Mouse (Mus musculus): ENCODE data around the gene Zmiz2. TPM values are rescaled to one million over a fixed set of nuclear protein-coding genes. Genes with fewer than 3 reads are reported as not detected.

Gene Zmiz2
- polyA plus RNA-seq, 1 experiment, result 33.0 TPM

DNA sequence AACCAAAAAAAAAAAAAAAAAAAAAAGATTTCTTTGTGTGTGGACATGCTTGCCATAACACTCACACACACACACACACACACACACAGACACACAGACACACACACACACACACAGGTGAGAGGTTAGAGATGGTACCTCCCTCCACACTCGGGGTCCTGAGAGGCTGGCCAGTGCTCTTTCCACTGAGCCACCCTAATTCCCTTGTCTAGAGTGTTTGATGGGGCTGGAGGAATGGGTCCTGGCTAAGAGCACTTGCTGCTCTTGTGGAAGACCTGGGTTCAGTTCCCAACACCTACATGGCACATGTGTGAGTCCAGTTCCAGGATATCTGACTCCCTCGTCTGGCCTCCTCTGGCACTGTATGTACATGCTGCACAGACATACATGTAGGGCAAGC, 48.8 kb downstream of the Zmiz2 start:
- TF ChIP-seq FOSL1 (IDR thresholded peaks at IDR 0.05; ENCODE audit: insufficient read depth, low read length, poor library complexity, severe bottlenecking), result no peak
- TF ChIP-seq CEBPB (IDR thresholded peaks at IDR 0.05; ENCODE audit: low read depth), result no peak
- TF ChIP-seq USF1 (IDR thresholded peaks at IDR 0.05; ENCODE audit: low read depth), result no peak
- TF ChIP-seq MAX (IDR thresholded peaks at IDR 0.05), result no peak
- no peak for TF ChIP-seq MYOG (IDR thresholded peaks at IDR 0.05; ENCODE audit: control insufficient read depth, extremely low read depth, insufficient read length)
- TF ChIP-seq CTCF (IDR thresholded peaks at IDR 0.05; ENCODE audit: control insufficient read depth, insufficient read depth, insufficient read length), result no peak
- TF ChIP-seq MYOD1 (IDR thresholded peaks at IDR 0.05; ENCODE audit: control insufficient read depth, insufficient read length, low read depth), result no peak
- Histone ChIP-seq H3ac (ENCODE audit: control insufficient read depth, insufficient read length, low read depth) (no peak overlapping the region), H3K4me3 (ENCODE audit: insufficient read depth, poor library complexity, severe bottlenecking) (no peak overlapping the region), H3K36me3 (ENCODE audit: control insufficient read depth, insufficient read depth) (peaks cover 32% of the 10 kb centered on the region), H3K79me3 (ENCODE audit: low read depth) (peaks cover 18% of the 10 kb centered on the region), H3K79me2 (ENCODE audit: control insufficient read depth, insufficient read depth) (peaks cover 28% of the 10 kb centered on the region), H3K27me3 (ENCODE audit: control insufficient read depth, insufficient read depth, insufficient read length) (no peaks in the 10 kb centered on the region)

DNA sequence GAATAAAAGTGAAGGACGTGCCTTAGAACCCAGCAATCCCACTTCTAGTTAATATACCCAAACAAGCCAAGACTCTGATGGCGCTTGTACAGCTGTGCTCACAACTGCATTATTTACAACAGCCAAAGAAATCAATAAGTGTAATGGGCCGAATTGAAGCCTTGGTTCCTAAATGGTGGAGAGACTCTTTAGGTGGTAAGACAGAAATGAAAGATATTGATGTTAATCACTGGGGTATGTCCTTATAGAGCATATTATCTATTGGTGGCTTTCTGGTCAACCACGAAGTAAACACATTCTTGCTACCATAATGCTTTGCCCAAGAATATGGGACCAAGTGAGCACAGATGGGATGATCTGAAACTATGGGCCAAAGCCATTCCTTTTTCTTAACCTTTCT, 51.3 kb downstream of the Zmiz2 start:
- TF ChIP-seq CTCF (IDR thresholded peaks at IDR 0.05; ENCODE audit: control insufficient read depth, insufficient read depth, insufficient read length) (no peak), MAX (IDR thresholded peaks at IDR 0.05) (no peak)
- Histone ChIP-seq H3K4me3 (ENCODE audit: insufficient read depth, poor library complexity, severe bottlenecking) (no peak overlapping the region), H3K36me3 (ENCODE audit: control insufficient read depth, insufficient read depth) (peaks cover 22% of the 10 kb centered on the region), H3K27me3 (ENCODE audit: control insufficient read depth, insufficient read depth, insufficient read length) (no peaks in the 10 kb centered on the region), H3ac (ENCODE audit: control insufficient read depth, insufficient read length, low read depth) (no peak overlapping the region), H3K79me3 (ENCODE audit: low read depth) (peaks cover 26% of the 10 kb centered on the region), H3K79me2 (ENCODE audit: control insufficient read depth, insufficient read depth) (peaks cover 41% of the 10 kb centered on the region)

DNA sequence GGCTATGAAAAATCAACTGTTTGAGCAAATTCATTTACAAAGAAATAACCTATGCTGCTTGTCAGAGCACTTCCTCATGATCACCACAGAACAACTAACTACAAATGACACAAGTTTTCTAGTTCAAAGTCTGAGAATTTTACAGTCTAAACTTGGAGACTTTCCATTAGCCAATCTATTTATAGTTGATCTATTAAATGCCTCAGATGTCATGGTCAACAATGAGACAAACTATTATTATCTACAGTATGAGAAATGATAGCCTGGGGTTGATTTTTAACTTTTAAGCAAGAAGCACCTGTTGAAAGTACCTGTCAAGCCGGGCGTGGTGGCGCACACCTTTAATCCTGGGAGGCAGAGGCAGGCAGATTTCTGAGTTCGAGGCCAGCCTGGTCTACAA, 53.7 kb downstream of the Zmiz2 start:
- Histone ChIP-seq H3K79me2 (ENCODE audit: control insufficient read depth, insufficient read depth) (peaks cover 41% of the 10 kb centered on the region), H3K4me3 (ENCODE audit: insufficient read depth, poor library complexity, severe bottlenecking) (no peak overlapping the region), H3ac (ENCODE audit: control insufficient read depth, insufficient read length, low read depth) (no peak overlapping the region), H3K36me3 (ENCODE audit: control insufficient read depth, insufficient read depth) (peaks cover 7% of the 10 kb centered on the region), H3K79me3 (ENCODE audit: low read depth) (peaks cover 26% of the 10 kb centered on the region), H3K27me3 (ENCODE audit: control insufficient read depth, insufficient read depth, insufficient read length) (no peaks in the 10 kb centered on the region)
- TF ChIP-seq FOSL1 (IDR thresholded peaks at IDR 0.05; ENCODE audit: insufficient read depth, low read length, poor library complexity, severe bottlenecking), result no peak
- TF ChIP-seq CEBPB (IDR thresholded peaks at IDR 0.05; ENCODE audit: low read depth), result no peak
- TF ChIP-seq MYOG (IDR thresholded peaks at IDR 0.05; ENCODE audit: control insufficient read depth, extremely low read depth, insufficient read length), result no peak
- TF ChIP-seq CTCF (IDR thresholded peaks at IDR 0.05; ENCODE audit: control insufficient read depth, insufficient read depth, insufficient read length), result no peak
- TF ChIP-seq MYOD1 (IDR thresholded peaks at IDR 0.05; ENCODE audit: control insufficient read depth, insufficient read length, low read depth), result no peak
- TF ChIP-seq USF1 (IDR thresholded peaks at IDR 0.05; ENCODE audit: low read depth), result no peak
- no peak for TF ChIP-seq MAX (IDR thresholded peaks at IDR 0.05)

DNA sequence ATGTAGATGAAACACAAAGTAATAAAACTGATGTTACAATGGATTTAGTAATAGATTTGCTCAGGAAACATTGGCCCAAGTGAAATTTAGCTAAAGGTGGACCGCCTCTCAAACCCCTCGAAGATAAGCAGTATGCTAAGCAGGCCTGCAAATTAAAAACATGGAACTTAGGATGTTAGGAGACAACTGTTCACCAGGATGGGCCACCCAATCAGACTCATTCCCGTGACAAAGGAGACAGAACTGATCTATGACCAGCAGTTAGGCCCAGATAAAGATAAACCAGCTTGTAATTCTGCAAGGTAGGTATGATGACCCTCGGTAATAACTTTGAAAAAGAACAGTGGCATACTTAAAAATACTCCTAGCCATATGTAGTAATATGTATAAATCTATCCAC, 54.2 kb downstream of the Zmiz2 start:
- peaks cover 3% of the 10 kb centered on the region for H3K36me3 ChIP-seq (ENCODE audit: control insufficient read depth, insufficient read depth)
- H3K4me3 ChIP-seq (ENCODE audit: insufficient read depth, poor library complexity, severe bottlenecking), result peak overlapping the region; percentile 40
- peak overlapping the region; percentile 47 for H3ac ChIP-seq (ENCODE audit: control insufficient read depth, insufficient read length, low read depth)
- peaks cover 26% of the 10 kb centered on the region for H3K79me3 ChIP-seq (ENCODE audit: low read depth)
- H3K79me2 ChIP-seq (ENCODE audit: control insufficient read depth, insufficient read depth), result peaks cover 41% of the 10 kb centered on the region
- TF ChIP-seq USF1 (IDR thresholded peaks at IDR 0.05; ENCODE audit: low read depth) (no peak), MYOG (IDR thresholded peaks at IDR 0.05; ENCODE audit: control insufficient read depth, extremely low read depth, insufficient read length) (no peak), MYOD1 (IDR thresholded peaks at IDR 0.05; ENCODE audit: control insufficient read depth, insufficient read length, low read depth) (no peak), FOSL1 (IDR thresholded peaks at IDR 0.05; ENCODE audit: insufficient read depth, low read length, poor library complexity, severe bottlenecking) (no peak), CTCF (IDR thresholded peaks at IDR 0.05; ENCODE audit: control insufficient read depth, insufficient read depth, insufficient read length) (no peak), MAX (IDR thresholded peaks at IDR 0.05) (no peak), CEBPB (IDR thresholded peaks at IDR 0.05; ENCODE audit: low read depth) (no peak)
- H3K27me3 ChIP-seq (ENCODE audit: control insufficient read depth, insufficient read depth, insufficient read length), result no peaks in the 10 kb centered on the region

- no peaks in the 10 kb centered on the region for H3K27me3 ChIP-seq (ENCODE audit: control insufficient read depth, insufficient read depth, insufficient read length)
- peak overlapping the region; percentile 40 for H3K4me3 ChIP-seq (ENCODE audit: insufficient read depth, poor library complexity, severe bottlenecking)
- H3K79me3 ChIP-seq (ENCODE audit: low read depth), result peaks cover 26% of the 10 kb centered on the region
- peaks cover 41% of the 10 kb centered on the region for H3K79me2 ChIP-seq (ENCODE audit: control insufficient read depth, insufficient read depth)
- peak overlapping the region; percentile 82 for H3ac ChIP-seq (ENCODE audit: control insufficient read depth, insufficient read length, low read depth)
- H3K36me3 ChIP-seq (ENCODE audit: control insufficient read depth, insufficient read depth), result peaks cover 3% of the 10 kb centered on the region
- TF ChIP-seq MYOD1 (IDR thresholded peaks at IDR 0.05; ENCODE audit: control insufficient read depth, insufficient read length, low read depth) (no peak), CTCF (IDR thresholded peaks at IDR 0.05; ENCODE audit: control insufficient read depth, insufficient read depth, insufficient read length) (no peak), CEBPB (IDR thresholded peaks at IDR 0.05; ENCODE audit: low read depth) (no peak), USF1 (IDR thresholded peaks at IDR 0.05; ENCODE audit: low read depth) (no peak), FOSL1 (IDR thresholded peaks at IDR 0.05; ENCODE audit: insufficient read depth, low read length, poor library complexity, severe bottlenecking) (no peak), MYOG (IDR thresholded peaks at IDR 0.05; ENCODE audit: control insufficient read depth, extremely low read depth, insufficient read length) (no peak), MAX (IDR thresholded peaks at IDR 0.05) (no peak)
These were observed 54.8 kb downstream of the Zmiz2 start for GRCm38 (mm10) chr11:6443727-6444076.

DNA sequence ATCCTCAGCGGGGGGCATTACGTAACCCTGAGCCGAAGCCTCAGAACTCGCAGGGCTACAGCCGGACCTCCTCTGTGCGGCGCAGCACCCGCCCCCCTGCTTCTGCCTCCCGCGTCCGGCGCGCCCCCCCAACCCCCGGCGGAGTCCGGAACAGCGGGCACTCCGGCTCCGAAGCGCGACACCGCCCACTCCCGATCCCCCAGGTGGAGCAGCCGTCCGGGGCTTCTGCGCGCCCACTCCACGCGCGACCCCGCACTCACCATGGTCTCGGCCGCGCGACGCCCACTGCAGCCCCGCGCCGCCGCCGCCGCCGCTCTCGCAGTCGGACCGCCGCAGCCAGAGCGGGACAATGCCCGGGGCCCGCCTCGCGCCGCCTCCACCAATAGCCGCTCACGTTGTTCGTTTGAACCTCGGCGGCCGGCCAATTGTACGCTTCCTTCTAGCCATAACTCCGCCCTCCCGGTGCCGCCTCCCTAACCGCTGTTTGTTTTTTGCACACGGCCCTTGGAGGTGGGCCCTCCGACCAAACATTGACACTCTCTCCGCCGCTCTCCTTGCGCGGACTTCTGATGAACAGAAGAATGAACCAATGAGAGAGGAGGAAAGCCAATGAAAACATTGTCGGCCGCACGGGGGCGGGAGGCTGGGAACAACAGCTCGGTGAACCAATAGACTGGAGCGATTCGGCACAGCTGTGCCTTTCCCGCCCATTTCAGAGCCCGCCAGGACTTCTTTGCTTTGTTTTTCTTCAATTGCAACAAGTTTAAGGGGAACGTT, 55.4 kb downstream of the Zmiz2 start, which contains the start of gene H2afv:
TSS of gene H2afv (minus strand) at position 367 of the 777 bp plus-strand sequence.
- Histone ChIP-seq H3K27me3 (ENCODE audit: control insufficient read depth, insufficient read depth, insufficient read length) (no peaks in the 10 kb centered on the region), H3K36me3 (ENCODE audit: control insufficient read depth, insufficient read depth) (peaks cover 3% of the 10 kb centered on the region), H3ac (ENCODE audit: control insufficient read depth, insufficient read length, low read depth) (peak within 1 kb of the TSS; percentile 82), H3K79me3 (ENCODE audit: low read depth) (peaks cover 26% of the 10 kb centered on the region), H3K79me2 (ENCODE audit: control insufficient read depth, insufficient read depth) (peaks cover 41% of the 10 kb centered on the region), H3K4me3 (ENCODE audit: insufficient read depth, poor library complexity, severe bottlenecking) (peak within 1 kb of the TSS; percentile 40)
- TF ChIP-seq FOSL1 (IDR thresholded peaks at IDR 0.05; ENCODE audit: insufficient read depth, low read length, poor library complexity, severe bottlenecking) (no peak), USF1 (IDR thresholded peaks at IDR 0.05; ENCODE audit: low read depth) (peak; percentile 17), CTCF (IDR thresholded peaks at IDR 0.05; ENCODE audit: control insufficient read depth, insufficient read depth, insufficient read length) (no peak), CEBPB (IDR thresholded peaks at IDR 0.05; ENCODE audit: low read depth) (peak; percentile 84), MAX (IDR thresholded peaks at IDR 0.05) (peak; percentile 86)

All from C2C12 (cell line).